Mouse (Mus musculus) R1 (cell line): ENCODE measurements around the gene Aurkaip1.
"Not testable (repeated sequence)": the region's sequence is repeated elsewhere in the genome, so short reads cannot be mapped to it uniquely, and the experiment has no call there.

Experiments used
- DNase-seq: peaks from one replicate; pipeline ENCODE4 v3.0.0-alpha.2; 2018; ENCODE audit warnings: low read depth, low spot score

Gene Aurkaip1

GRCm38 (mm10) chr4:155831205-155831766 is at the start of gene Aurkaip1:
Gene Aurkaip1, plus strand, starts transcription at chr4:155831272.
- DNase-seq, result peak; percentile 98

GRCm38 (mm10) chr4:155783486-155784080 is 47.5 kb upstream of the Aurkaip1 start:
- DNase-seq, result no peak

- DNase-seq, result peak; percentile 86
Measured at GRCm38 (mm10) chr4:155784081-155784701, 46.9 kb upstream of the Aurkaip1 start.

- no peak for DNase-seq
Measured at GRCm38 (mm10) chr4:155785246-155785645, 45.8 kb upstream of the Aurkaip1 start.

- DNase-seq, result peak; percentile 55
Measured at GRCm38 (mm10) chr4:155785819-155786218, 45.3 kb upstream of the Aurkaip1 start, which contains the start of gene Tmem88b. Gene Tmem88b, minus strand, starts transcription at chr4:155785874.

- no peak for DNase-seq
Measured at GRCm38 (mm10) chr4:155788300-155788699, 42.8 kb upstream of the Aurkaip1 start.

- not testable (repeated sequence) for DNase-seq
Measured at GRCm38 (mm10) chr4:155788833-155789232, 42.2 kb upstream of the Aurkaip1 start.

GRCm38 (mm10) chr4:155790021-155790489 is 41.0 kb upstream of the Aurkaip1 start, which contains the start of gene Ankrd65:
Gene Ankrd65, plus strand, starts transcription at chr4:155790439.
- no peak for DNase-seq

GRCm38 (mm10) chr4:155790650-155791161 is 40.4 kb upstream of the Aurkaip1 start:
- no peak for DNase-seq

GRCm38 (mm10) chr4:155791240-155791933 is 39.7 kb upstream of the Aurkaip1 start:
- no peak for DNase-seq

- no peak for DNase-seq
Measured at GRCm38 (mm10) chr4:155793730-155794129, 37.3 kb upstream of the Aurkaip1 start.

GRCm38 (mm10) chr4:155802075-155802474 is 29.0 kb upstream of the Aurkaip1 start:
- DNase-seq, result no peak

GRCm38 (mm10) chr4:155802741-155803339 is 28.2 kb upstream of the Aurkaip1 start, which contains the start of gene Mrpl20:
Gene Mrpl20, plus strand, starts transcription at chr4:155802878.
- DNase-seq, result peak; percentile 84

GRCm38 (mm10) chr4:155803340-155804041 is 27.6 kb upstream of the Aurkaip1 start:
- DNase-seq, result peak; percentile 96

- no peak for DNase-seq
Measured at GRCm38 (mm10) chr4:155807841-155808240, 23.2 kb upstream of the Aurkaip1 start.

GRCm38 (mm10) chr4:155811929-155812664 is 19.0 kb upstream of the Aurkaip1 start, which contains the start of gene Ccnl2:
Gene Ccnl2, plus strand, starts transcription at chr4:155812489.
- peak; percentile 97 for DNase-seq

GRCm38 (mm10) chr4:155812665-155813181 is 18.3 kb upstream of the Aurkaip1 start:
- DNase-seq, result peak; percentile 80

- DNase-seq, result peak; percentile 26
Measured at GRCm38 (mm10) chr4:155817533-155817932, 13.5 kb upstream of the Aurkaip1 start.

GRCm38 (mm10) chr4:155821025-155821424 is 10.0 kb upstream of the Aurkaip1 start:
- peak; percentile 64 for DNase-seq

- DNase-seq, result no peak
Measured at GRCm38 (mm10) chr4:155823443-155823842, 7.6 kb upstream of the Aurkaip1 start.
